Mouse (Mus musculus): ENCODE data around the gene Dscam. TPM values are rescaled to one million over a fixed set of nuclear protein-coding genes. Genes with fewer than 3 reads are reported as not detected.

Gene Dscam
- polyA plus RNA-seq, 1 experiment: 1.2 TPM

DNA sequence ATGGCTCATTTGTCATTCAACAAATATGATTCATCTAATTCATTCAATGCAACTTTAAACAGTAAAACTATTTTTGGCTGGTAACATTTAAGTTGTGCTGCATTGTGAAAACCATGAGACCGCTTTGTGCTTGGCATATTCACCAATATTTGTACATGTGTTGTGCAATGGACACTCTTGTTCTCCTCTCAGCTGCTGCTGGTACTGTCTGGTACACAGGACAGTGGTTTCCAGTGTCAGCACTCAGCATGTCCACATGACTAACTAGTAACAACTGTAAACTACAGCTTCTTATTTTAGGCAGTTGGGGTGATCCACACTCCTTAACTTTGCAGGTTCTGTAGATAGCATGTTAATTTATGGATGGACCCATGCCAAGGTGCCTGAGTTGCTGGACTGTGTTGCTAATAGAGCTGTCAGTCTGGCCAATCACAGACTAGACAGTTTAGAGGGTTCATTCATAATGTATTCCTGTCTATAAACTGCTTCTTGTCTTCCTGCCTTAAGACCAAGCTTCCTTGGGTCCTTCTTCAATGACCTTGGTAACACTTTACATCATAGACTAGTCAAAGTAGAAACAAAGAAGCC, 368.8 kb downstream of the Dscam start:
- 91% methylated on average over 1 of the region's 1 CpGs for WGBS
- no peaks in the 10 kb centered on the region for H3K4me1 ChIP-seq (ENCODE audit: control insufficient read depth, insufficient read depth, insufficient read length)
- TF ChIP-seq POLR2A (IDR thresholded peaks at IDR 0.05; ENCODE audit: low read depth, low read length) (no peak), CTCF (IDR thresholded peaks at IDR 0.05; ENCODE audit: extremely low read depth, insufficient read depth, insufficient read length, insufficient replicate concordance) (no peak)
- H3K27ac ChIP-seq (ENCODE audit: insufficient read depth, low read length): no peak overlapping the region
- DNase-seq (ENCODE audit: low read depth in 1 of 2, low spot score in 2 of 2): no peak
- no peak overlapping the region for H3K4me3 ChIP-seq (ENCODE audit: extremely low read depth, insufficient read depth, insufficient read length)
- no peaks in the 10 kb centered on the region for H3K36me3 ChIP-seq (ENCODE audit: control insufficient read depth, insufficient read depth, low read length)
- H3K27me3 ChIP-seq (ENCODE audit: control insufficient read depth, insufficient read depth, low read length): no peaks in the 10 kb centered on the region

DNA sequence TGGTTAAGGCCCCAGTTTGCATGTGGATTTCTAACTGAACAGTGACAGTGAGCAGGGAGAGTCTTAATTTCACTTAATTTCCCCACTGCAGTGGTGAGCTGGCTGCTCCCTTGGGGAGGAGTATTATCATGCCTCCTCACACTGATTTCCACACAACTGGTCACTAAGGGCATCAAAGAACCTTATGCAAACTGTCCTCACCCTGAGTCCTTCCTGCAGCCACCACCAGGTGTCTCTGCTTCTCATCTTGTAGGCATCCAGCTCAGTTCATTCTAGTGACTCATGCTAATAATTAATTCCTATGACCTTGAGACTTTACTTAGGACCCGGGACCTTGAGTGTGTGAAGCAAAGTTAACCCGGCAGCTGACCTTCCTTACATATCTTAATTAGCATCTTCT, 375.1 kb downstream of the Dscam start:
- no peaks in the 10 kb centered on the region for H3K36me3 ChIP-seq (ENCODE audit: control insufficient read depth, insufficient read depth, low read length)
- no peaks in the 10 kb centered on the region for H3K27me3 ChIP-seq (ENCODE audit: control insufficient read depth, insufficient read depth, low read length)
- no peak overlapping the region for H3K4me3 ChIP-seq (ENCODE audit: extremely low read depth, insufficient read depth, insufficient read length)
- no peak for DNase-seq (ENCODE audit: low read depth in 1 of 2, low spot score in 2 of 2)
- H3K4me1 ChIP-seq (ENCODE audit: control insufficient read depth, insufficient read depth, insufficient read length): no peaks in the 10 kb centered on the region
- no peak for TF ChIP-seq POLR2A (IDR thresholded peaks at IDR 0.05; ENCODE audit: low read depth, low read length)
- no peak for TF ChIP-seq CTCF (IDR thresholded peaks at IDR 0.05; ENCODE audit: extremely low read depth, insufficient read depth, insufficient read length, insufficient replicate concordance)
- WGBS: 51% methylated on average over 2 of the region's 2 CpGs
- no peak overlapping the region for H3K27ac ChIP-seq (ENCODE audit: insufficient read depth, low read length)

DNA sequence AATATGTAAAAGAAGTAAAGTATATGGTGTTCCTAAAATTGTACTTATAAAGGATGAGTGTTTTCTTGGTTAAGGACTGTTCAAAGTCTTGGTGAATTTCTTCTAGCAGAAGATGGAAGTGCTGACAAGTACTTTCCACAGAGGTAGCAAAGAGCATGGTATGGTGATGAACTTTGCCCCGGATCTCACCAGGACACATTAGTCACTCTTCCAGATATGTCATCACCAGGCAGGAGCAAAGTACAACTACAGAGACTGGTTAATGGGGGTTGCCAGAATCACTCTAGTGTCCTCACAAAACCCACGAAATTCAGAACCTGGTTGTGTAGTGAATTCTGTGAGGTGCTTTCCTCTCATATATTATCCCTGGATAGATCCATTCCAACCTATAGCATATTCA, 379.2 kb downstream of the Dscam start:
- no peak overlapping the region for H3K27ac ChIP-seq (ENCODE audit: insufficient read depth, low read length)
- H3K36me3 ChIP-seq (ENCODE audit: control insufficient read depth, insufficient read depth, low read length): no peaks in the 10 kb centered on the region
- H3K4me3 ChIP-seq (ENCODE audit: extremely low read depth, insufficient read depth, insufficient read length): no peak overlapping the region
- WGBS: 76% methylated on average over 2 of the region's 2 CpGs
- no peak for DNase-seq (ENCODE audit: low read depth in 1 of 2, low spot score in 2 of 2)
- TF ChIP-seq CTCF (IDR thresholded peaks at IDR 0.05; ENCODE audit: extremely low read depth, insufficient read depth, insufficient read length, insufficient replicate concordance) (no peak), POLR2A (IDR thresholded peaks at IDR 0.05; ENCODE audit: low read depth, low read length) (no peak)
- H3K4me1 ChIP-seq (ENCODE audit: control insufficient read depth, insufficient read depth, insufficient read length): no peaks in the 10 kb centered on the region
- H3K27me3 ChIP-seq (ENCODE audit: control insufficient read depth, insufficient read depth, low read length): no peaks in the 10 kb centered on the region

DNA sequence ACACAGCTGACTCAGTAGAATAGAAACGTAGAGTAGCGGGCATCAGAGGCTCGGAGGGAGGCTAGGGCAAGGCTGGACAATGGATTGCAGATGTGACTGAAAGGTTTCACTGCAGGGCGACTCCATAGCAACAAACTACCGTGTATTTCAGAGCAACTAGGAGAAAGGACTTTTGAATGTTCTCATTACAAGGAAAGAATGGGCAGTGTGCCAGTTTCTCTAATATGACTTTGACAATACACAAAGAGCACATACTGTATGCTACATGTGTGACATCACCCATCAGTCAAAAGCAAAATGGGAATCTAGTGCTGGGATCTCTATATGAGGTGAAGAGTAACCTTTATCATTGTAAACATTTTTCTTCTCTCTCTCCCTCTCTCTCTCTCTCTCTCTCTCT, 382.3 kb downstream of the Dscam start:
- Histone ChIP-seq H3K27me3 (ENCODE audit: control insufficient read depth, insufficient read depth, low read length) (no peaks in the 10 kb centered on the region), H3K36me3 (ENCODE audit: control insufficient read depth, insufficient read depth, low read length) (no peaks in the 10 kb centered on the region), H3K27ac (ENCODE audit: insufficient read depth, low read length) (no peak overlapping the region), H3K4me1 (ENCODE audit: control insufficient read depth, insufficient read depth, insufficient read length) (no peaks in the 10 kb centered on the region), H3K4me3 (ENCODE audit: extremely low read depth, insufficient read depth, insufficient read length) (no peak overlapping the region)
- no peak for DNase-seq (ENCODE audit: low read depth in 1 of 2, low spot score in 2 of 2)
- WGBS: 73% methylated on average over 5 of the region's 5 CpGs
- no peak for TF ChIP-seq POLR2A (IDR thresholded peaks at IDR 0.05; ENCODE audit: low read depth, low read length)

DNA sequence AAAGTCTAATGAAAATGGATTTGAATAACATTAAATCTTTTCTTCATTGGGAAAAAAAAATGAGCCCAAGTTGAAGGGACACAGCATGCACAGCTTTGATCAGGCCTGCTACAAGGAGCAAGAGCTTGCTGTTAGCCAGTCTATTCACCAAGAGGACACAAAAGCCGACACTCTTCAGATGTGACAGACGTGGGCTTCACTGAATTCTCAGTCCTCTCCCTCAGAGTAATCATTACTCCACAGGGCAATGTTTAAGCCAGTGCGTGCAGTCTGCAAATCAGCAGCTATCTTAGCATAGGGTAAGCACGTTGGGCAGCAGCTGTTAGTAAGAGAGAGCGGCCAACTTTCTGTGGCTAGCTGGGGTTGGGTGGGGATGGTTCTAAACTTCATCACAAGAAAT, 391.5 kb downstream of the Dscam start:
- WGBS: 84% methylated on average over 5 of the region's 5 CpGs
- no peak for DNase-seq (ENCODE audit: low read depth in 1 of 2, low spot score in 2 of 2)
- H3K4me3 ChIP-seq (ENCODE audit: extremely low read depth, insufficient read depth, insufficient read length): no peak overlapping the region
- H3K27ac ChIP-seq (ENCODE audit: insufficient read depth, low read length): no peak overlapping the region
- no peak for TF ChIP-seq CTCF (IDR thresholded peaks at IDR 0.05; ENCODE audit: extremely low read depth, insufficient read depth, insufficient read length, insufficient replicate concordance)
- no peak for TF ChIP-seq POLR2A (IDR thresholded peaks at IDR 0.05; ENCODE audit: low read depth, low read length)
- no peaks in the 10 kb centered on the region for H3K27me3 ChIP-seq (ENCODE audit: control insufficient read depth, insufficient read depth, low read length)
- no peaks in the 10 kb centered on the region for H3K4me1 ChIP-seq (ENCODE audit: control insufficient read depth, insufficient read depth, insufficient read length)
- H3K36me3 ChIP-seq (ENCODE audit: control insufficient read depth, insufficient read depth, low read length): no peaks in the 10 kb centered on the region

DNA sequence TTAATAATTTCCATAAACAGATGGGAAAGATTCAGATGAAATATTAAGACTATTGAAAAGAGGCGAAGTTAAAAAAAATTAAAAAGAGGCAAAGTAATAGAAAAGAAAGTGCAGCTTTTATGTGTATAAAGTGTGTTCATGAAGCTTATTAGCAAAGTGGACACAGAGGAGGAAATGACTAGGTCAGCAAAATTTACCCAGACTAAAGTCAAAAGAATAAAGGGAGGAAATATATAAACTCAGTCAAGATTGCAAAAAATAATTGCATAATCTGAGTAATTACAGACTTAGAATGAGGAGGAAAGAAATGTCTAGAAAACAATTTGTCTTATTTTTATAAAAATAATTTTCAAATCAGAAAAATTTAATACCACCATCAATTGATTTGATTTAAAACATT, 396.3 kb downstream of the Dscam start:
- Histone ChIP-seq H3K4me1 (ENCODE audit: control insufficient read depth, insufficient read depth, insufficient read length) (no peaks in the 10 kb centered on the region), H3K27ac (ENCODE audit: insufficient read depth, low read length) (no peak overlapping the region), H3K36me3 (ENCODE audit: control insufficient read depth, insufficient read depth, low read length) (no peaks in the 10 kb centered on the region), H3K27me3 (ENCODE audit: control insufficient read depth, insufficient read depth, low read length) (no peaks in the 10 kb centered on the region), H3K4me3 (ENCODE audit: extremely low read depth, insufficient read depth, insufficient read length) (no peak overlapping the region)
- WGBS: 84% methylated on average over 1 of the region's 1 CpGs
- TF ChIP-seq POLR2A (IDR thresholded peaks at IDR 0.05; ENCODE audit: low read depth, low read length): no peak
- no peak for TF ChIP-seq CTCF (IDR thresholded peaks at IDR 0.05; ENCODE audit: extremely low read depth, insufficient read depth, insufficient read length, insufficient replicate concordance)
- no peak for DNase-seq (ENCODE audit: low read depth in 1 of 2, low spot score in 2 of 2)

DNA sequence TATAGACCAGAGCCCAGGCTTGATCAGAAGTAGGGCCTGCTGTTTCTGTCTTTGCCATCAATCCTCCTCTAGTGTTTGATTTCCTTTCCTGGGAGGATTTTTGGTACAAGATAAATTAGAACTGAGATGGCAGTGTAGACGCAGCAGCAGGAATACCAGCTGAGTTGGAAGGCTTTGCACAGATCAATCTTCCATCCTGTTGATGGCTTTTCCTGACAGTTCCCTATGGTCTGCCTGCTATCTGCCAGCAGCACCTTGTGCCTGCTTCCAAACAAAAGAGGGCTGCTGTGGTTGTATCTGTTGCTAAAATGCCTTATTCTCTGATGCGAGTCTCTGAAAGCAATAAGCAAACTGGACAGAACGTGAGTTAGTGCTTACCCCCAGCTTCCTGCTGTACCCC, 402.6 kb downstream of the Dscam start:
- Histone ChIP-seq H3K27me3 (ENCODE audit: control insufficient read depth, insufficient read depth, low read length) (no peaks in the 10 kb centered on the region), H3K4me1 (ENCODE audit: control insufficient read depth, insufficient read depth, insufficient read length) (no peaks in the 10 kb centered on the region), H3K36me3 (ENCODE audit: control insufficient read depth, insufficient read depth, low read length) (no peaks in the 10 kb centered on the region), H3K4me3 (ENCODE audit: extremely low read depth, insufficient read depth, insufficient read length) (no peak overlapping the region), H3K27ac (ENCODE audit: insufficient read depth, low read length) (no peak overlapping the region)
- WGBS: 67% methylated on average over 3 of the region's 3 CpGs
- DNase-seq (ENCODE audit: low read depth in 1 of 2, low spot score in 2 of 2): no peak
- TF ChIP-seq CTCF (IDR thresholded peaks at IDR 0.05; ENCODE audit: extremely low read depth, insufficient read depth, insufficient read length, insufficient replicate concordance) (no peak), POLR2A (IDR thresholded peaks at IDR 0.05; ENCODE audit: low read depth, low read length) (no peak)
